Mouse (Mus musculus) heart, postnatal 0 days (tissue): ENCODE results near the gene Afg1l.

Experiments
- CTCF ChIP-seq: IDR thresholded peaks from 2 replicates; pipeline ENCODE4 v1.5.1; 2016; ENCODE audit warnings: antibody characterized with exemption, control low read depth, low read depth
- EP300 ChIP-seq: IDR thresholded peaks from 2 replicates; pipeline ENCODE4 v1.6.1; 2016; ENCODE audit warnings: antibody characterized with exemption, low read depth

DNA sequence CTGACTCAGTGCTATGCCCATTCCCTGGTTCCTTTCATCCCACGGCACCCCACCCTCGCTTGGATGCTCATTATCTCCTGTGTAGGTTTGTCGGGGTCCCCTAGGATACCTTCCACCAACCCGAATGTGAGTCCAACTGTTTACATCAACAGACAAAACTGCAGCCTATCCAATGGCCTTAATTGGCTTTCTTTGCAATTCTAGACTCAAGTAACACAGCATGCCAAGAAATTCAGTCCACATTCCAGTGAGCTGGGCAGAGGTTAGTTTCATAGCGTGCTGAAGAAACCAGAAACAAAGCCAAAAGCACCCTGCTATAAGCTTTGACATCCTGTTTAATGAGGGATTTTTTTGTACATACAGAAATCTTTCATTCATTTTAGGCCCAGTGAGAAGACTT is 22.4 kb downstream of the Afg1l start:
- TF ChIP-seq CTCF: no peak
- no peak for TF ChIP-seq EP300
